Mouse (Mus musculus) ES-E14 (cell line): ENCODE results near the gene Rtn4ip1.

ENCODE experiments used
- HCFC1 ChIP-seq: IDR thresholded peaks from 2 replicates; pipeline ENCODE4 v1.6.1; 2012; ENCODE audit warnings: low read length, inconsistent platforms, borderline replicate concordance; ENCODE audit not compliant: insufficient read depth
- MAFK ChIP-seq: IDR thresholded peaks from 2 replicates; pipeline ENCODE4 v1.6.1; 2014; ENCODE audit warnings: mild to moderate bottlenecking, low read depth, low read length, inconsistent platforms; ENCODE audit not compliant: insufficient read depth
- ZC3H11A ChIP-seq: IDR thresholded peaks from 2 replicates; pipeline ENCODE4 v1.6.1; 2012; ENCODE audit warnings: low read depth, mild to moderate bottlenecking, inconsistent platforms, low read length, borderline replicate concordance
- ZNF384 ChIP-seq: IDR thresholded peaks from 2 replicates; pipeline ENCODE4 v1.6.1; 2012; ENCODE audit warnings: low read depth, low read length, inconsistent platforms

DNA sequence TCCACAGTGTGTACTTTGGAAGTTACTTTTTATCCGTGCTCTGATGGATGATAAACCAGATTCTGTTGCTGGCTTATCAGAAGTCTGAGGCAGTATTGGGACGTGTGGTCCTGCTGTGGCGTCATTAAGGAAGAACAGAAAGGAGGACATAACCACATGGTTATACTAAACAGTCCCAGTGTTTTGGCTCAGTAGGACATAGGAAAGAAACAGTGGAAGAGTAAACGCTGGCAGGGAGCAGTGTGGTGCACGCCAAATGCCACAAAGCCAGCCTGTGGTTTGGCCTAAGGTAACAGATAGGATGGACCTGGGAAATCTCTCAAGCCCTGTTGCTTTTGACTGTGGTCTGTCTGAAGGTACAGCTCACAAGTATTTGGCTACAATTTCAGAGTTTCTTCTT, 27.0 kb downstream of the Rtn4ip1 start:
- TF ChIP-seq MAFK (no peak), HCFC1 (no peak), ZNF384 (no peak), ZC3H11A (no peak)
